Mouse (Mus musculus) right cerebral cortex, postnatal 36 days (tissue): ENCODE measurements around the gene M1ap.
A peak's percentile ranks its signal among the peaks of the same experiment; 100 is the strongest.

Experiments
- DNase-seq, 2 experiments: peaks; one replicate each; pipeline ENCODE4 v3.0.0; 2022; ENCODE audit warnings: low spot score in 2 of 2, mixed read lengths in 1 of 2

Gene M1ap

GRCm38 (mm10) chr6:83070311-83071219, 123.9 kb downstream of the M1ap start:
- no peak for DNase-seq

GRCm38 (mm10) chr6:83071220-83071619, 124.5 kb downstream of the M1ap start:
- no peak for DNase-seq

GRCm38 (mm10) chr6:83074979-83075378, 128.3 kb downstream of the M1ap start:
- no peak for DNase-seq

GRCm38 (mm10) chr6:83077630-83078323, 131.1 kb downstream of the M1ap start, which contains the start of gene Pcgf1:
Pcgf1 (plus strand) TSS chr6:83077869.
- DNase-seq: peak in 1 of 2 experiments; percentile 16

- peak; percentile 97 to 98 for DNase-seq
Measured at GRCm38 (mm10) chr6:83078324-83078858, 131.7 kb downstream of the M1ap start.
